Mouse (Mus musculus) cortical plate, adult 2 months (tissue): ENCODE measurements at regions not wholly inside any gene's neighbourhood (a gene's known extent, or its start where the extent isn't known, plus 50 kb on each side); places are given as distances from the start of the nearest gene placed in this dataset.

ENCODE experiments used
- CTCF ChIP-seq: fragments of 200-500 bp; IDR thresholded peaks from 2 replicates; pipeline ENCODE4 v1.5.1; 2011; ENCODE audit warnings: mild to moderate bottlenecking, control low read depth, low read length; ENCODE audit not compliant: insufficient read depth; ENCODE audit errors: extremely low read depth
- POLR2A ChIP-seq: fragments of 200-500 bp; IDR thresholded peaks from 2 replicates; pipeline ENCODE4 v1.6.1; 2011; ENCODE audit warnings: mild to moderate bottlenecking, low read length, control low read depth; ENCODE audit not compliant: insufficient read depth; ENCODE audit errors: extremely low read depth

DNA sequence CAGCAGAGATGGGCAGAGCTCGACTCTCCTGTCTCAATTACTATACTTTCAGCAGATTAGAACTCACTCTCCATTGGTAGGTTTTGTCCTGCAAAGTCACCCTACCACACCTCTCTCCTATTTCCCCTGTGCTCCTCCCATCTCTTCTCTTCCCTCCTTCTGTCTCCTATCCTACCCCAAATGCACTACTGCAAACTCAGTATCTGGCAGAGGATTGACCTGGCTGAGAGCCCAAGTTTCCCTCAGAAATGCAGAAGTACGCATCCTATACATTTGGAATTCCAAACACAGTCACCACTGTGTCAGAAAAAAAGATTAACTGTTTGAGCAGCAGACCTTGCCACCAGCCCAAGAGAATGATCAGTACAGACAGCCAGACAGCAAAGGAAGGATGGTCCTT, 163.4 kb downstream of the Rpl10-ps3 start:
- no peak for TF ChIP-seq POLR2A
- TF ChIP-seq CTCF, result no peak
